Mouse (Mus musculus) forebrain, postnatal 0 days (tissue): ENCODE data around the gene Rbm45. TPM values are rescaled to one million over a fixed set of nuclear protein-coding genes. Genes with fewer than 3 reads are reported as not detected.

ENCODE experiments used
- ATAC-seq: fragments of 200-750 bp; cut with Nextera tagmentation; 2 replicates; pipeline ENCODE4 v1.8.0; 2017; ENCODE audit warnings: mild to moderate bottlenecking, moderate library complexity
- DNase-seq: peaks from one replicate; pipeline ENCODE4 v3.0.0-alpha.2; 2015
- H3K27ac ChIP-seq: fragments of 300-500 bp; sonication (generic); 2 replicates; pipeline ENCODE4 v1.5.1; 2014; ENCODE audit warnings: low read depth, mild to moderate bottlenecking, antibody characterized with exemption, low read length, moderate library complexity, mixed read lengths
- H3K27me3 ChIP-seq: fragments of 300-500 bp; sonication (generic); 2 replicates; pipeline ENCODE4 v1.6.1; 2014; ENCODE audit warnings: mild to moderate bottlenecking, low read length, mixed read lengths; ENCODE audit not compliant: insufficient read depth
- H3K36me3 ChIP-seq: fragments of 300-500 bp; sonication (generic); 2 replicates; pipeline ENCODE4 v1.6.1; 2014; ENCODE audit warnings: mild to moderate bottlenecking, moderate library complexity; ENCODE audit not compliant: insufficient read depth
- H3K4me1 ChIP-seq: fragments of 300-500 bp; sonication (generic); 2 replicates; pipeline ENCODE4 v1.6.1; 2014; ENCODE audit warnings: antibody characterized with exemption; ENCODE audit not compliant: insufficient read depth
- H3K4me2 ChIP-seq: fragments of 300-500 bp; sonication (generic); 2 replicates; pipeline ENCODE4 v1.6.1; 2014; ENCODE audit warnings: low read depth, mild to moderate bottlenecking, moderate library complexity
- H3K4me3 ChIP-seq: fragments of 300-500 bp; sonication (generic); 2 replicates; pipeline ENCODE4 v1.5.1; 2014; ENCODE audit warnings: low read depth, low read length, mixed read lengths
- H3K9ac ChIP-seq: fragments of 300-500 bp; sonication (generic); 2 replicates; pipeline ENCODE4 v1.6.1; 2014; ENCODE audit warnings: mild to moderate bottlenecking
- H3K9me3 ChIP-seq: fragments of 300-500 bp; sonication (generic); 2 replicates; pipeline ENCODE4 v1.6.1; 2016; ENCODE audit warnings: low read length
- CTCF ChIP-seq: sonication (generic); IDR thresholded peaks from 2 replicates; pipeline ENCODE4 v1.5.1; 2016; ENCODE audit warnings: antibody characterized with exemption, control low read depth, low read depth
- WGBS: fragments of 180-500 bp; shearing (Covaris S2); extraction: QIAGEN DNeasy Blood & Tissue Kit; methylation state at CpG from one replicate; pipeline ENCODE4 v1.1.7; 2014; 5-methylcytosine and 5-hydroxymethylcytosine counted together
- polyA plus RNA-seq: library from polyadenylated mRNA; unstranded; fragments of >200 nt; fragmentation: Nextera tagmentation; extraction: Ambion mirVana; gene quantifications from 2 replicates; pipeline ENCODE4 v1.2.1, GENCODE M21; 2015
- total RNA-seq: library from RNA; depleted of rRNA; stranded (reverse); fragments of >200 nt; gene quantifications from 2 replicates; pipeline ENCODE4 v1.2.3, GENCODE M21; 2014

Gene Rbm45
- total and polyA plus RNA-seq, 2 experiments from 2014 or later: 17.1 to 50.1 TPM

DNA sequence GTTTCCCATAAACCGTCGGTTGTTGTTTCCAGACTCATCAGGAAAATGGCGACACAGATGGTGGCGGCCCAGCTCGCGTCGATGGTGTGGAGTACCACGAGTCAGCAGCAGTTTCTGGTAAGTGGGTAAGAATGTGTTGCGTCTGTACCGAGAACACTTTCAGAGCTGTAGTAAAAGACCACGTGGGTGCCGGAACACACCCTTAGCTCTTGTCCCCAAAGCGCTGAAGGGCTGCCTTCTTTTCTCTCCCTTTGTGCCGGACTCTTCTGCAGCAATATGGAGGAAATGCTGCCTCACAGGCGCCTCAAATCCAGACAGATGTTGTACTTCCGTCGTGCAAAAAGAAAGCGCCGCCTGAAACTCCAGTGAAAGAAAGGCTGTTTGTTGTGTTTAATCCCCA is 8.9 kb downstream of the Rbm45 start:
- Histone ChIP-seq H3K4me2 (no peak overlapping the region), H3K27me3 (no peaks in the 10 kb centered on the region), H3K27ac (no peak overlapping the region), H3K9me3 (no peaks in the 10 kb centered on the region), H3K9ac (no peak overlapping the region), H3K4me1 (no peaks in the 10 kb centered on the region), H3K36me3 (peaks cover 51% of the 10 kb centered on the region), H3K4me3 (no peak overlapping the region)
- DNase-seq (no peak), ATAC-seq (no peak)
- WGBS: 96% methylated on average over 19 of the region's 19 CpGs
- no peak for TF ChIP-seq CTCF

DNA sequence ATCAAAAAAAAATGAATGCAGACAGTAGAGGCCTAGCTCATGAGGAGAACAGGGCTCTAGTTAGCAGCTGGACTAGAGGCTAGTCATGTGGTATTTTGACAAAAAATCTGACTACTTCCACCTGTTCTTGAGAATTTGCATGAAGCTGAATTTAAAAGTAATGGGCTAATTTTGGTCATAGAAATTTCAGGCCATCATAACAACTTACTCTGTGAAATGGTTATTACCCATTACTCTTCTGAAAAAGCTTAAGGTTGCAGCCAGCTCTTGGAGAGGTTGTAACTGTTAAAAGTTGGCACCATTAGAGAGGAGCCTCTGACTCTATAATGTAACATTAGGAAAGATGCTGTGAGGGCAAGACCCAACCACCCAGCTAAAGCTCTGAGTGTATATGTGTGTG is 16.7 kb downstream of the Rbm45 start:
- Histone ChIP-seq H3K9me3 (no peaks in the 10 kb centered on the region), H3K4me2 (no peak overlapping the region), H3K4me1 (no peaks in the 10 kb centered on the region), H3K27me3 (no peaks in the 10 kb centered on the region), H3K27ac (no peak overlapping the region), H3K4me3 (no peak overlapping the region), H3K9ac (no peak overlapping the region), H3K36me3 (peaks cover 19% of the 10 kb centered on the region)
- ATAC-seq (no peak), DNase-seq (no peak)
- no peak for TF ChIP-seq CTCF

DNA sequence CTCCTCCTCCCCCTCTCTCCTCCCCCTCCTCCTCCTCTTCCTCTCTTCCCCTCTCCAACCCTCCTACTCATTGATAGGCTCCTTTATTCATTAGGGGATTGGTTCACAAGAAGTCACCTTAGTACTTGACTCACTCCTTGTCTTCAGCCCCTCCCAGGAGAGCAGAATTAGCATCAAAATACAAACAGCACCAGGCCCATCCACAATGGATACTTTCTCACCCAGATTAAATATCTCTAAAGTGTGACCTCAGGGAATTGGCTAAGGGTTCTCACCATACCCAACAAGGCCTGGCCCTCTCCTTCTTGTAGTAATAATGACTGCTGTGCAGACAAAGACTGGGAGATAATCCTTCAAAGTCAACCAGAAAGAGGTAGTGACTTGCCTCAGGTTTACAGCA is 30.4 kb downstream of the Rbm45 start:
- no peak overlapping the region for H3K9ac ChIP-seq
- no peaks in the 10 kb centered on the region for H3K9me3 ChIP-seq
- H3K4me2 ChIP-seq: no peak overlapping the region
- no peaks in the 10 kb centered on the region; the same call in 1 of the 2 replicates for H3K27me3 ChIP-seq
- H3K36me3 ChIP-seq: no peaks in the 10 kb centered on the region
- DNase-seq (no peak), ATAC-seq (no peak)
- H3K4me1 ChIP-seq: peaks cover under 1% of the 10 kb centered on the region; the same call in 1 of the 2 replicates
- no peak overlapping the region for H3K27ac ChIP-seq
- H3K4me3 ChIP-seq: no peak overlapping the region
- no peak for TF ChIP-seq CTCF

DNA sequence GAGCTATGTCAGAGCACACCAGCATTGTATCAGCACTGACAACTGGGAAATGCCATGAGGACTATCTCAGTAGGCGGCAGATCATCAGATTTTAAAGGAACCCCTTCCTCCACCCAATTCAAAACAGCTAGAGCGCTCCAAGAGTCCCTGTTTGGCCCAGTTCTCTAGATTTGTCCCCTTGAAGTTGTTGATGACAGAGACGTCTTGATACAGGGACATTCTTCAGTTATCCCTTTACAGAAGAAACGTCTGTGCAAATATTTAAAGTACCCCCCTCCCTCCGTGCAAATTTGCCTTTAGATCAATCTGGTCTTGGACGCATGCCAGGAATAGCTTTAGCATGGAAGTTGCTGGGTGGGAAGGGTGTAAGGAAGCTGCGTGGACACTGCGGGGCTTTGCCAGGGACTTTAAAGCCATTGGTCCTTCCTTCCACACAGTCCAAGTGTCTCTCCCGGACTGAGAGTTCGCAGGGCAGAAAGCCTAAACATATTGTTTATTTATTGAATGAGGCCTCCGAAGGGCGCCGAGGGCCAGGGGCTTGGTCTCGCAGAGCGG is 35.9 kb downstream of the Rbm45 start:
- WGBS: 1% methylated on average over 15 of the region's 15 CpGs

DNA sequence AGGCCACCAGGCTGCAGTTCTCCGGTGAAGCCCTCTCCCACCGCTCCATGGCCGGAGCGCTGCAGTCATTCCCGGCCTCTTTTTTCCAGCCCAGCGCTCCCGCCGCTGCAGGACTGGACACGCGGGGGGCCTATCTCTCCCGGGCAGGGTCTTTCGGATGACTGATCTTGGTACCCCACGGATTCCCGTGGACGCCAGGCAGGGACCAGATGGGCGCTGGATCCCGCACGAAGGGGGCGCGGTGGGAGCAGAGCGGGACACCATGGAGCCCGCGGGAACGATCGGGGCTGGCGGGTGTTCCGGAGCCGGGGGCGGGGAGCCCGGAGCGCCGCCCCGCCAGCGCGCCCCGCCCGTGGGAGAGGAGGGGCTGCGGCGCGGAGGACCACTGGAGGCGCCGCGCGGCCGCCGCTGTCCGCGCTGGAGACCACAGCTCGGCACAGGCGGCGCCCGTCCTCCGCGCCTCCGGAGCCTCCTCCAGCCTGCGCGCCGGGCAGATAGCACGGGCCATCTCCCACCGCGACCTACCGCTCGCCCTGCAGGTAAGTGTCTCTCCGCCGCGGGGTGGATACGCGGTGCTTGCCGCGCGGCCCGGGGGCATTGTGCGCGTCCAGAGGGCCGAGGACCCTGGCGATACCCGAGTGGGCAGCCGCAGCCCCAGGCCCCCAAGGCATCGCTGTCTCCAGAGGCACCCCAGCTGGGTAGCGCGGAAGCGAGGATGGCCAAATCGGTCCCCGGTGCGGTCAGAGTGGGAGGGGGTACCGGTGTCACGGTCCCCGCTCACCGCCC is 36.6 kb downstream of the Rbm45 start, which contains the start of gene Osbpl6:
Gene Osbpl6 (plus strand): TSS at position 358 of the 786 bp plus-strand sequence.
- Histone ChIP-seq H3K9ac (peak within 1 kb of the TSS; percentile 95), H3K4me3 (peak within 1 kb of the TSS; percentile 99), H3K27me3 (no peaks in the 10 kb centered on the region; the same call in 1 of the 2 replicates), H3K4me1 (peaks cover 5% of the 10 kb centered on the region; the same call in 1 of the 2 replicates), H3K9me3 (no peaks in the 10 kb centered on the region), H3K27ac (peak within 1 kb of the TSS; percentile 91), H3K36me3 (no peaks in the 10 kb centered on the region), H3K4me2 (peak within 1 kb of the TSS; percentile 89)
- WGBS: 3% methylated on average over 78 of the region's 89 CpGs
- peak; percentile 89 for DNase-seq
- TF ChIP-seq CTCF: peak; percentile 31
- peak; percentile 93 for ATAC-seq

More for the DNA sequence above, 35.9 kb downstream of the Rbm45 start:
- peak overlapping the region; percentile 95 for H3K9ac ChIP-seq
- H3K4me3 ChIP-seq: peak overlapping the region; percentile 99
- no peaks in the 10 kb centered on the region; the same call in 1 of the 2 replicates for H3K27me3 ChIP-seq
- ATAC-seq (peak; percentile 23), DNase-seq (peak; percentile 71)
- no peak for TF ChIP-seq CTCF
- no peaks in the 10 kb centered on the region for H3K36me3 ChIP-seq
- H3K4me2 ChIP-seq: peak overlapping the region; percentile 89
- H3K4me1 ChIP-seq: peaks cover 5% of the 10 kb centered on the region; the same call in 1 of the 2 replicates
- no peaks in the 10 kb centered on the region for H3K9me3 ChIP-seq
- peak overlapping the region; percentile 91 for H3K27ac ChIP-seq

DNA sequence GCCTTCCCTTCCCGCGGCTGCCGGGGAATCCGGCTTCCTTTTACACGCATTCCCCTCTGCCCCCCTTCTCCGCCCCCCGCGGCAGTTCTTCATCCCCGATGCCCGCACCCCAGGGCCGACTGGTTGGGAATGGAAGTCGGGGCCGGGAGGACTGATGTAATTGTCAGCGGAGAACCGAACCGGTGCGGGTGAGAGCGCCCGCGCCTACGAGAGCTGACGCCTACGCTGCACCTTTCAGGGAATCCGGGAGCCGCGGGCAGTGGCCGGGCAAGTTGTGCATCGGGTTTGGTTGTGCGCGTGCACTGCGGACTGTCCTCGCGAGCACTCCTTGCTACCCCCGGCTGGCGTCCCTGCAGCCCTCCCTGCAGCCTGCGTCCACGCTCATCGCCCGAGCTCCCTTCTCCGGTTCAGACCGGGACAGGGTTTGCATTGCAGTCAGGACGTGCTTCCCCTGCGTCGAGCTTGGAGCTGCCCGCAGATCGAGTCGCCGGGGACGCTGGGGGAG is 37.2 kb downstream of the Rbm45 start:
- Histone ChIP-seq H3K27me3 (no peaks in the 10 kb centered on the region; the same call in 1 of the 2 replicates), H3K27ac (peak overlapping the region; percentile 91), H3K4me2 (peak overlapping the region; percentile 89), H3K4me1 (peaks cover 5% of the 10 kb centered on the region; the same call in 1 of the 2 replicates), H3K36me3 (no peaks in the 10 kb centered on the region), H3K9ac (peak overlapping the region; percentile 95), H3K9me3 (no peaks in the 10 kb centered on the region), H3K4me3 (peak overlapping the region; percentile 99)
- peak; percentile 58 for ATAC-seq
- WGBS: under 1% methylated on average over 47 of the region's 49 CpGs
- peak; percentile 69 for DNase-seq
- TF ChIP-seq CTCF: no peak

DNA sequence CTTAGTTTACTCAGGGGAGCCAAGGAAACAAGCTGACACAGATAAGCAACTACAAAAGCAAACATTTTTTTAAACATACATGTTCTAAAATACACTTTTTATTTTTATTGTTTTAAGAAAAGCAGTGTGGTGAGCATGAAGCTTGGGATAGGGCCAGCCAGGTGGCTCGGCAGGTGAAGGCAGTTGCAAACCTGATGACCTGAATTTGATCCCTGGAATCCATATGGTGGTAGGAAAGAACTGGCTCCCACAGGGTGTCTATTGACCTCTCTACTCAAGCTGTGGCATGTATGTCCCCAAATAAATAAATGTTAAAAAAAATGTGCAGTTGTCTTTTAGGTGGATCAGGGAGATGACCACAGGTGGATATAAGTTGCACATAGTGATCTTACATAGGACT is 39.7 kb downstream of the Rbm45 start:
- H3K4me2 ChIP-seq: no peak overlapping the region
- H3K27me3 ChIP-seq: no peaks in the 10 kb centered on the region
- peaks cover 5% of the 10 kb centered on the region; the same call in 1 of the 2 replicates for H3K4me1 ChIP-seq
- H3K27ac ChIP-seq: no peak overlapping the region
- WGBS: 84% methylated on average over 1 of the region's 1 CpGs
- no peaks in the 10 kb centered on the region for H3K36me3 ChIP-seq
- H3K4me3 ChIP-seq: no peak overlapping the region
- H3K9me3 ChIP-seq: no peaks in the 10 kb centered on the region
- H3K9ac ChIP-seq: no peak overlapping the region
- DNase-seq (no peak), ATAC-seq (no peak)
- TF ChIP-seq CTCF: no peak
